Mouse (Mus musculus): Measurements from ENCODE around the gene Cib2. TPM values are rescaled to one million over a fixed set of nuclear protein-coding genes. Genes with fewer than 3 reads are reported as not detected.
"Not testable (repeated sequence)": the region's sequence is repeated elsewhere in the genome, so short reads cannot be mapped to it uniquely, and the experiment has no call there.

Gene Cib2
- polyA plus RNA-seq, 1 experiment = 5.8 TPM

DNA sequence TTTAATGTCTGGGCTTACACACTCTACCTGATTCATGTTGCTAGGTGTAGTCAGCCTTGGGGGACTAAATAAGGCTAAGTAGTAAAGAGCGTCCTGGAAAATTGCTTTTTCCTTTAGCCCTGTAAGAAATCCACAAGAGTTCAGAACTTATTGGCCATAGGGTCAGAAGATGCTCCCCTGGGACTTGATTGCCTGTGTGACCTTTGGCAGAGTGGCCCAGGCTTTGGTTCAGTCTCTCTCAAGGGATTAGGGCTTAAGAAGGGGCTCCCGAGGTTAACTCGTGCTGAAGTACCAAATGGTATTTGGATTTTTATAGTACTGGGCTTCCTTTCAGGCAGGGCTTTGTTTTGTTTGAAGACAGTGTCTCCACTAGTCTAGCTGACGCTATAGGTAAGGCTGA, 27.8 kb upstream of the Cib2 start:
- H3K27me3 ChIP-seq (ENCODE audit: control insufficient read depth, insufficient read depth, low read length) = no peaks in the 10 kb centered on the region
- H3K27ac ChIP-seq (ENCODE audit: control insufficient read depth, insufficient read depth, low read length) = no peak overlapping the region
- WGBS = 91% methylated on average over 4 of the region's 4 CpGs
- H3K4me1 ChIP-seq (replicated peaks; ENCODE audit: control insufficient read depth, insufficient read depth, low read length) = peaks cover 5% of the 10 kb centered on the region; the same call in 1 of the 2 replicates
- peaks cover 11% of the 10 kb centered on the region; the same call in 1 of the 2 replicates for H3K36me3 ChIP-seq (ENCODE audit: control insufficient read depth, insufficient read depth, low read length)
- DNase-seq = no peak
- H3K4me3 ChIP-seq (ENCODE audit: control insufficient read depth, insufficient read depth, low read length) = no peak overlapping the region
- TF ChIP-seq CTCF (IDR thresholded peaks at IDR 0.05; ENCODE audit: borderline replicate concordance, control insufficient read depth, extremely low read depth, insufficient read depth, low read length, poor library complexity) = no peak
- no peak for TF ChIP-seq POLR2A (IDR thresholded peaks at IDR 0.05; ENCODE audit: control insufficient read depth, extremely low read depth, insufficient read depth, low read length, poor library complexity)

DNA sequence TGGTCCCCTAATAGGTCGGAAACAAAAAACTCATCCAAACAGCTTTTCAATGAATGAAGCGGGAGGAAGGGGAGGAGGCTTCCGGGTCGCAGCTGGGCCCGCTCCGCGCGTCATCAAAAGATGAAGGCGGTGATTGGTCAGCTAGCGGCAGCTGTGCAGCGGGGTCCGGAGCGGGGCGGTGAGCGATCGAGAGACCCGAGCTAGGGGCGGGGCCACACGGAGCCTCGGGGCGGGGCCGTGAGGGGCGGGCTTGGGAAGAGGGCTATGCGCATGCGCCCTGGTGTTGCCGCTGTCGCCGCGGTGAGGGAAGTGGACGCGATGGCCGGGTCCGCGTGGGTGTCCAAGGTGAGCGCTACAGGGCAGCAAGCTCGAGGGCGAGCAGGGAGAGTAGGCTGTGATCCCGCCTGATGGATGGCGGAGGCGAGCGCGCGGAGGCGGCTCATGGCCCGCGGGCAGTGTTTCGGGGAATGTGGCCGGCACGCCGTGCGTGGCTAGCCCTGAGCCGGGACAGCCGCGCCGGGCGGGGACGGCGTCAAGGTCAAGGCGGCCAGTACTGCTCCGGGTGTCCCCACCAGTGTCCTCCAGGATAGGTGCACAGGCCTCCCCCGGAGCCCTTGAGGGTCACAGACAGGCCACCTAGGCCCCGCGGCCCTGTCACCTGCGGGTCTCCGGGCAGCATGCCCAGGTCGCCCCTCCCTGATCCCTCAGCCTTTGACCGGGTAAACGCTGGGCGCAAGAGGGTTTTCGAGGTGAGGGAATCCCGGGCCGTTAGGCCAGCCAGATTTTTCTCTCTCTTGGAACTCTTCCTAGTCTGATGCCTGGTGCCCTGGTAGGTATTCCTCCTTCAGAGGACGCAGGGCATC, 26.4 kb upstream of the Cib2 start, which contains the start of gene Idh3a:
Idh3a (plus strand) TSS at position 136 of the 863 bp plus-strand sequence.
- Histone ChIP-seq H3K27ac (ENCODE audit: control insufficient read depth, insufficient read depth, low read length) (no peak within 1 kb of the TSS), H3K27me3 (ENCODE audit: control insufficient read depth, insufficient read depth, low read length) (no peaks in the 10 kb centered on the region), H3K4me3 (ENCODE audit: control insufficient read depth, insufficient read depth, low read length) (peak within 1 kb of the TSS; percentile 69), H3K4me1 (replicated peaks; ENCODE audit: control insufficient read depth, insufficient read depth, low read length) (peaks cover 5% of the 10 kb centered on the region; the same call in 1 of the 2 replicates), H3K36me3 (ENCODE audit: control insufficient read depth, insufficient read depth, low read length) (peaks cover 6% of the 10 kb centered on the region; the same call in 1 of the 2 replicates)
- peak; percentile 99 for DNase-seq
- 0 out of 2 replicates have a peak, but pooled peaks have one; percentile 5 for TF ChIP-seq CTCF (IDR thresholded peaks at IDR 0.05; ENCODE audit: borderline replicate concordance, control insufficient read depth, extremely low read depth, insufficient read depth, low read length, poor library complexity)
- peak; percentile 74 for TF ChIP-seq POLR2A (IDR thresholded peaks at IDR 0.05; ENCODE audit: control insufficient read depth, extremely low read depth, insufficient read depth, low read length, poor library complexity)
- under 1% methylated on average over 72 of the region's 73 CpGs for WGBS

- H3K4me1 ChIP-seq (replicated peaks; ENCODE audit: control insufficient read depth, insufficient read depth, low read length) = peaks cover 5% of the 10 kb centered on the region; the same call in 1 of the 2 replicates
- 36% methylated on average over 5 of the region's 5 CpGs for WGBS
- DNase-seq = no peak
- H3K36me3 ChIP-seq (ENCODE audit: control insufficient read depth, insufficient read depth, low read length) = 0 out of 2 replicates have a peak, but pooled peaks cover 5% of the 10 kb centered on the region
- TF ChIP-seq POLR2A (IDR thresholded peaks at IDR 0.05; ENCODE audit: control insufficient read depth, extremely low read depth, insufficient read depth, low read length, poor library complexity) (no peak), CTCF (IDR thresholded peaks at IDR 0.05; ENCODE audit: borderline replicate concordance, control insufficient read depth, extremely low read depth, insufficient read depth, low read length, poor library complexity) (no peak)
- H3K27ac ChIP-seq (ENCODE audit: control insufficient read depth, insufficient read depth, low read length) = no peak overlapping the region
- H3K27me3 ChIP-seq (ENCODE audit: control insufficient read depth, insufficient read depth, low read length) = no peaks in the 10 kb centered on the region
- H3K4me3 ChIP-seq (ENCODE audit: control insufficient read depth, insufficient read depth, low read length) = no peak overlapping the region
These were observed 25.8 kb upstream of the Cib2 start for GRCm38 (mm10) chr9:54585839-54586198.

GRCm38 (mm10) chr9:54584127-54584526, 24.1 kb upstream of the Cib2 start:
- not testable (repeated sequence) for H3K4me3 ChIP-seq (ENCODE audit: control insufficient read depth, insufficient read depth, low read length); H3K27ac ChIP-seq (ENCODE audit: control insufficient read depth, insufficient read depth, low read length); H3K4me1 ChIP-seq (replicated peaks; ENCODE audit: control insufficient read depth, insufficient read depth, low read length); H3K27me3 ChIP-seq (ENCODE audit: control insufficient read depth, insufficient read depth, low read length); DNase-seq; H3K36me3 ChIP-seq (ENCODE audit: control insufficient read depth, insufficient read depth, low read length)
- 69% methylated on average over 2 of the region's 2 CpGs for WGBS

GRCm38 (mm10) chr9:54583712-54584111, 23.7 kb upstream of the Cib2 start:
- Histone ChIP-seq H3K27ac (ENCODE audit: control insufficient read depth, insufficient read depth, low read length) (no peak overlapping the region), H3K4me1 (replicated peaks; ENCODE audit: control insufficient read depth, insufficient read depth, low read length) (peaks cover 5% of the 10 kb centered on the region; the same call in 1 of the 2 replicates), H3K36me3 (ENCODE audit: control insufficient read depth, insufficient read depth, low read length) (no peaks in the 10 kb centered on the region), H3K27me3 (ENCODE audit: control insufficient read depth, insufficient read depth, low read length) (no peaks in the 10 kb centered on the region), H3K4me3 (ENCODE audit: control insufficient read depth, insufficient read depth, low read length) (no peak overlapping the region)
- no peak for DNase-seq
- TF ChIP-seq CTCF (IDR thresholded peaks at IDR 0.05; ENCODE audit: borderline replicate concordance, control insufficient read depth, extremely low read depth, insufficient read depth, low read length, poor library complexity) (no peak), POLR2A (IDR thresholded peaks at IDR 0.05; ENCODE audit: control insufficient read depth, extremely low read depth, insufficient read depth, low read length, poor library complexity) (no peak)
- 84% methylated on average over 1 of the region's 1 CpGs for WGBS

- Histone ChIP-seq H3K4me3 (ENCODE audit: control insufficient read depth, insufficient read depth, low read length) (no peak overlapping the region), H3K36me3 (ENCODE audit: control insufficient read depth, insufficient read depth, low read length) (no peaks in the 10 kb centered on the region), H3K27me3 (ENCODE audit: control insufficient read depth, insufficient read depth, low read length) (no peaks in the 10 kb centered on the region), H3K4me1 (replicated peaks; ENCODE audit: control insufficient read depth, insufficient read depth, low read length) (no peaks in the 10 kb centered on the region), H3K27ac (ENCODE audit: control insufficient read depth, insufficient read depth, low read length) (no peak overlapping the region)
- TF ChIP-seq POLR2A (IDR thresholded peaks at IDR 0.05; ENCODE audit: control insufficient read depth, extremely low read depth, insufficient read depth, low read length, poor library complexity) (no peak), CTCF (IDR thresholded peaks at IDR 0.05; ENCODE audit: borderline replicate concordance, control insufficient read depth, extremely low read depth, insufficient read depth, low read length, poor library complexity) (no peak)
- no peak for DNase-seq
- 90% methylated on average over 9 of the region's 9 CpGs for WGBS
These were observed 11.3 kb upstream of the Cib2 start for GRCm38 (mm10) chr9:54571130-54571839.

Measured in thymus, adult 2 months (tissue).